Mouse (Mus musculus): ENCODE data around the gene Csrnp3.

GRCm38 (mm10) chr2:66034907-66035679 lies 189.5 kb downstream of the Csrnp3 start:
- no peak for TF ChIP-seq POLR2A (IDR thresholded peaks at IDR 0.05; ENCODE audit: control insufficient read depth in 1 of 2, insufficient read depth in 1 of 2, low read depth in 1 of 2, low read length in 2 of 2, poor library complexity in 1 of 2)
- no peak for TF ChIP-seq TCF12 (IDR thresholded peaks at IDR 0.05; ENCODE audit: low read depth, low read length)
- TF ChIP-seq JUND (IDR thresholded peaks at IDR 0.05; ENCODE audit: low read depth, low read length) = no peak
- TF ChIP-seq MYB (IDR thresholded peaks at IDR 0.05; ENCODE audit: low read depth, low read length) = no peak
- no peak for TF ChIP-seq CTCF (IDR thresholded peaks at IDR 0.05 in 2 of 3, conservative IDR thresholded peaks at IDR 0.05 in 1 of 3; ENCODE audit: control insufficient read depth in 1 of 3, insufficient read depth in 1 of 3, low read depth in 2 of 3, low read length in 3 of 3, poor library complexity in 1 of 3, severe bottlenecking in 1 of 3)
- no peak for TF ChIP-seq POLR2AphosphoS5 (IDR thresholded peaks at IDR 0.05; ENCODE audit: borderline replicate concordance, low read depth, low read length)
- TF ChIP-seq CHD1 (IDR thresholded peaks at IDR 0.05; ENCODE audit: low read depth, low read length) = no peak
- no peak for TF ChIP-seq MEF2A (IDR thresholded peaks at IDR 0.05; ENCODE audit: extremely low read depth, insufficient replicate concordance, low read depth, low read length, poor library complexity, severe bottlenecking)
